Mouse (Mus musculus) layer of hippocampus, postnatal 25 days (tissue): ENCODE results near the gene Stk33. TPM values are rescaled to one million over a fixed set of nuclear protein-coding genes. Genes with fewer than 3 reads are reported as not detected.

Experiments
- DNase-seq, 2 experiments: peaks; one replicate each; pipeline ENCODE4 v3.0.0; 2022; ENCODE audit warnings: mixed read lengths in 2 of 2, low spot score in 1 of 2; ENCODE audit errors: extremely low spot score in 1 of 2
- total RNA-seq, 2 experiments: library from RNA; stranded (reverse); gene quantifications; 2 replicates each; pipeline ENCODE4 v1.2.3; 2021

Gene Stk33
- total RNA-seq, 2 experiments from 2014 or later = 1.1 to 1.3 TPM

- no peak for DNase-seq
Observed at GRCm38 (mm10) chr7:109358435-109359187, 80.3 kb downstream of the Stk33 start.

- no peak for DNase-seq
Observed at GRCm38 (mm10) chr7:109357877-109358276, 81.0 kb downstream of the Stk33 start.

DNA sequence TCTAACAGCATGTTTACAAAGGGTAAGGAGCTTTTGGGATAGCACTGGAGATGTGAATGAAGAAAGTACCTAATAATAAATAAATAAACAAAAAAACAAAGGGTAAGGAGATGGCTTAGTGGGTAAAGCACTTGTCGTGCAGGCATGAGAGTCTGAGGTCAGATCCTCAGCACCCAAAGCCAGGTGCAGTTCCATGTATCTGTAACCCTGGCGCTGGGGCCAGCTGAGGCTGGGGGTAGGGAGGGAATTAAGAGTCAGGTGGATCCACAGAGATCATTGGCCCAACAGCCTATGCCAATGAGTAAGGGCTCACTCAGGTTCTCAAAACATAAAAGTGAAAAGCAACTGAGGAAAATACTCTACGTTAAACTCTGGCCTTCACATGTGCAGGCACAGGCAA is 91.6 kb downstream of the Stk33 start:
- no peak for DNase-seq

GRCm38 (mm10) chr7:109331722-109332121 is 107.2 kb downstream of the Stk33 start:
- no peak for DNase-seq

DNA sequence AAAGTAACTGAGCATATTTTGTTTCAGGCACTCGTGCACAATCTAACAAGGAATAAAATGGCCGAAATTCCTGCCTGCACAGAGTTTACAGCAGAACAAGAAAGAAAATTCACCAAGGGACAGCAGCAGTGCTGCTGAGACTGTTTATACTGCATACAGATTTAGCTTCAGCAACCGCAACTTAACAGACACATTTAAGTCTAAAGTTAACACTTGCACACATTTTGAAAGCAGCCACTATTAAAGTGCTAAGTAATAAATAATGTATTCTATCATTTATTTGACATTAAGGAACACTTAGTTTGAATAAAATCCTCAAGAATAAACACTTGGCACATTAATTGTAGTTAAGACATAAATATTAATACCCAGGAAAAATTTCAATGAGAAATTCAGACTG is 110.1 kb downstream of the Stk33 start:
- DNase-seq = no peak

DNA sequence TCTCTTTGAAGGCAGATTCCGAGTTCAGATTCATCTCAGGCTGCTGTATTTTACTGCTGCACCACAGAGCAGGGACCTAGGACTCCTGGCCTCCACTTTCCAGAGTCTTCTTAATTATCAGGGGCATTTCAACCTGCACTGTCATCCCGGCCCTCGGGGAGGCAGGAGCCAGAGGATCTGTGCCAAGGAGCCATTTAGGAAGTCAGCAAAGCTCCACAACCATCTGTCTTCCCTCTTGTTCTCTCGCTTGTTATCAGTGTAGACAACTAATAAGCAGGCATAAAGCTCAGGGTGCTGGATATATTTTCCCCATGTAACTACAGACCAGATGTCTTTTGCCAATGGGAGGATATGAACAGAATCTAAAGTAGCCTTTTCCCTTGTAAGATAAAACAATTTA is 112.1 kb downstream of the Stk33 start:
- no peak for DNase-seq

GRCm38 (mm10) chr7:109325731-109326130 is 113.2 kb downstream of the Stk33 start:
- no peak for DNase-seq

DNA sequence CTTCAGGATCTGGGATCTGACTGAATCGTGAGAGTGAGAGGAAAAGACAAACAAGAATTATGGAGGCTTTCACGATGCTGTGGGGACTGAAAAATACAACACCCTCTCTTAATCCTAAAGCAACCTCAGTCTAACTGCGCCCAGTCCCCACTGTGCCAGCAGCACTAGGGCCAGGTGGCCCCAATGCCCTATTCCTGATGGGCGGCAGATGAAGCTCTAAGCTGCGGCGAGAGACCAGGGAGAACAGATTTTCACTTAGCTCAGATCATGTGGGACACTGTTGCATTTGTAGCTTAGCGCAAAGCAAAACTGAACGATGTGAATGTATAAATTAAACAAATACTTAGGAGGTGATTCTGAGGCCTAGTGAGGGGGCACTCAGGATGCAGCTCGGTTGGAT is 113.7 kb downstream of the Stk33 start:
- DNase-seq = no peak

DNA sequence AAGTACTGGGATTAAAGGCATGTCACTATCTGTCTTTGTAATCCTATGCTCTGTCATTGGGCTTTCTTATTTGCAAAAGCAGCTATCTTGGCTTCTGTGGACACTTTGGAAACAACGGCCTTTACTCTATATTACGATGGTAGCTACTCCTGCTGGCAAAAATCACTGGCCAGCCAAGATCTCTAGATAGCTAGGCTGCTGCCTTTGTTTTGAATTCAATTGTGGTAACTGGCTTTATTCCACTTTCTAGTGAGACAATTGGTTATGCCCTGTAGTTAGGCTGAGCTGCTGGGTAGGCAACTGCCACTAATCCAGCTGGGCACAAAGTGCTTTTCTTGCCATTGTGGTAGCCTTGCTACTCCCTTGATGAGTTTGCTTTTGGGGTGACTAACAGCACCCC is 129.4 kb downstream of the Stk33 start:
- no peak for DNase-seq

DNA sequence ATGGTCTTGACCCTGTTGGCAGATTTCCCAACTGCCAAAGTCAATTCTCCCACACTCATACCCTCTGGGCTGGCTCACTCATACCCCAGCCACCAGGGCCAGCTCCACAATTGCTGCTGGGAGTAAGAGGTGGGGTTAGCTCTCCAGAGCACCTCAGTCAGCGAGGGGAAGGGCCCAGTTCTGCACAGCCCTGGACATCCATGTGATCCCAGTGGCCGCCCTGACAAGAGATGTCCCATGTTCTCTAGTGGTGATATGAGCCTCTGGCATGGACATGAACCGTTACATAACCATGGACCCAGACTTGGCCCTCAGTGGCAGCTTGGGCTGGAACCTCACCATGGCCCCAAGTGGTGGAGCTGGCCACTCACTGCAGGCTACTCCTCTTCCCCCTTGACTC is 143.1 kb downstream of the Stk33 start:
- no peak for DNase-seq

DNA sequence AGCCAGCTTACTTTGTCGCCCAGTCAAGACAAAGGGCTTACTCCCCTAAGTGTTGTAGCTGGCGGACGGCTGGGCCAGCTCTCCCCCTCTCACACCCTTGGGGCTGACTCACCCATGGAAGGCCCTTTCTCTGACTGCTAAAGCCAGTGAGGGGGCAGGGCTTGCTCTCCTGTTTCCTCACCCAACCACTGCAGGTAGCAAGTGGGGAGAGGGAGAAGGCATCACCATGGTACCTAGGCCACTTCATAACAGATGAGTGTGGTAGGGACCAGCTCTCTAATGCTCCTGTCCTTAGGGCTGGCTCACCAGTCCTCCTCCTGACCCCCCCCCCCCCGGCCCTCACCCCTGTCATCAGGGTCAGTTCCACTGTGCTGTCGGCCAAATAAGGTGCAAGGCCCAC is 143.5 kb downstream of the Stk33 start:
- DNase-seq = no peak

GRCm38 (mm10) chr7:109290501-109290900 is 148.4 kb downstream of the Stk33 start:
- DNase-seq = no peak

- DNase-seq = no peak
Observed at GRCm38 (mm10) chr7:109289106-109289505, 149.8 kb downstream of the Stk33 start.

GRCm38 (mm10) chr7:109282106-109282505 is 156.8 kb downstream of the Stk33 start:
- no peak for DNase-seq

DNA sequence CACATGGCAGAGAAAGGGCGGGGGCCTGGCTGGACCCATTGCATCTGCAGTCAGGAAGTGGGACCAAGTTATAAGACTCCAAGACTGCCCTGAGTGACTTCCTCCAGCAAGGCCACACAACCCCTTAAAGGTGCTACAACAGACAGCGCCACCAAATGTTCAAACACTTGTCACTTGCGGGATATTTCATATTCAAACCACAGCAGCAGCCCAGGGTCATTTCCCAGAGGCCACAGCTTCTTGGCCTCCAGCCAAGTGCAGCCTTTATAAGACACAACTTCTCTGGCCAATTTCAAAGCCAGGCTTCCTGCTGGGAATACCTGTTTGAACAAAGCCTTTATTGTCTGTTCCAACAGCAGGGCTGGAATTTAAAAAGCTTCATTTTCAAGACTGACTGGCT is 162.3 kb downstream of the Stk33 start:
- DNase-seq = no peak

- DNase-seq = no peak
Observed at GRCm38 (mm10) chr7:109275901-109276300, 163.0 kb downstream of the Stk33 start.

DNA sequence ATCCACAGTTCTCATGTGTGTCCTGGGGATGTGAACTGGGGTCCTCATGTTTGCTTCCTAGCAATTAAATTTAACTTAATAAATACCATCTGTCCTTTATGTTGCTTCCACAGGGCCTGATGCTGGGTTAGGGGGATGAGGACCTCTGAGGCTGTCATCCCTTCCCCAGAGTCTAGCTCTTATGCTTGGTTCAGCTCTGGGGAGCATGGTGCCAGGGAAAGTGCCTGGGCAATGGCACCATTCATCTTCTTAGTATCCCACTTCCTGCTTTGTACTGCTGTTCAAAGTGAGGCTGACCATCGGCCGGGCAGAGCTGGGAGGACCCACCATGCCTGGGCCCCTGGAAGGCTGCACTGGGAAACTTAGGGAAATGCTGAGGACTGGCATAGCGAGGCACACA is 163.7 kb downstream of the Stk33 start:
- no peak for DNase-seq

DNA sequence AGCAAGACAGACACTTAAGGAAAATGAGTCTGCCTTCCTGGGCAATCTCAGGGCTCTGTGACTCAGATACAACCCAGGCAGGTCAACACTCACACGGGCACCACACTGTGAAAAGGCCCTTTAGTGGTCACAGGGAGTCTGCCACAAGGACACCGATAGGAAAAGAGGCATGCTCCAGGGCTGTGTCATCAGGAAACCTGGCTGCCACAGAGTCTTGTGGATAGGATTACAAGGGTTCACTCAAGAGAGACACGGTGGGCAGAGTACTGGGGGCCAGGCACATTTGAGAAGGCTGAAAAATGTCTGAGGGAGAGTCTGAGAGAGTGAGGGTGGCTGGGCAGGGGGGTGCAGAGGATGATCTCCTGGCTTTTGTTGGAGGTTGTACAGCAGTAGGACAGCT is 164.6 kb downstream of the Stk33 start:
- DNase-seq = no peak

DNA sequence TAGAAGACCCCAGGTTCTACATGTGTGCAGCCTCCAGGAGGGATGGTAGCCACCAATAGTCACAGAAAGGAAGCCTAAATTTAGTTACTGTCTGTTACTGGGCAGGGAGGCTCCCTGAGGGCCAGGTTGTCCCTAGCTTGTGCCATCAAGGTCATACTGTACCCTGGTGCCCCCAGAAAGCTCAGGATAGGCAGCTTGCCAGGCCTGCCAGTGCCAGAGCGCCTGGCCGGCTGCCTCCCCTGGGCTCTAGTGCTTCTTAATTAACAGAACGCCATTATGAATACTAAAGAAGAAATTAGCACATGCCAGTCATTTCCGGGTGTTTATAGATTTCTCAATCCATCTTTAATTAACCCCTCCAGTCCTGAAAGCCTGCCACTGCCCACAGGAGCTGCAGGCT is 169.8 kb downstream of the Stk33 start:
- DNase-seq = peak in 1 of 2 experiments; percentile 17

- DNase-seq = no peak
Observed at GRCm38 (mm10) chr7:109267370-109267769, 171.5 kb downstream of the Stk33 start.

DNA sequence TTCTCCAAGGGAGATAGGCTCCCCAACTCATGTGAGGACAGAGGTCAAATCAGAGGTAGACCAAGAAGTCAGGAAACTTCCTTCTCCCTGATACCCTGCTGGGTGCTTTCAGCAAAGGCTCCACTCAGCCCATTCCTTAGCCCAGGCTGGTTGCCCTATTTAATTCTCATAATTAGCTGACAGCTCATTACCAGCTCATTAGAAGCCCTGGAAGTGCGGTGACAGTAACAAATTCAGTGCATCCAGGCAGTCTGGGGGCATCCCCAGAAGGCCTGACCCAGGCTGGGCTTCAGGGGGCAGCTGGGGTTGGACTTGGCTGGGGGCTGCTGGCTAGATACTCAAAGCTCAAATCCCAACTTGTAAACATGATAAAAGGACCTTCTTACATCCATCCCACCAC is 172.7 kb downstream of the Stk33 start:
- DNase-seq = no peak

DNA sequence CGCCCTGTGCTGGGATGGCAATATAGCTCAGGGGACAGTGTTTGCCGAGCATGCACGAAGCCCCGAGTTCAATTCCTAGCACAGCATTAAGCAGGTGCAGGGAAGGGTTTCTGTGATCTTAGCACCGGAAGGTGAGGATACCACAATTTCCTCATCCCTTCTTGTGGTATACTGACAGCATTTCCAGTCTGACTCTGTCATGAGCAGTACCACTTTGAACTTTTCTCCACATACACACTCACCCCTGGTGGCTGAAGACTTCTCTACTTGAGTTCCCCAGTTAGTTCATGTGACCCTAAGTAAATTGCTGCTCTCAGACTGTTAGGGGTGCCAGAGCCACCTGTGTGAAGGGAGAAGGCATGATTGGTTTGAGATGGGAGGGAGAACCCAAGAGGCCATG is 173.3 kb downstream of the Stk33 start:
- no peak for DNase-seq
